Mouse (Mus musculus) cortical plate, adult 2 months (tissue): ENCODE measurements around the gene Atp1a4. TPM values are rescaled to one million over a fixed set of nuclear protein-coding genes. Genes with fewer than 3 reads are reported as not detected.

Experiments
- H3K27ac ChIP-seq: fragments of 200-500 bp; 2 replicates; pipeline ENCODE4 v1.5.1; 2012; ENCODE audit warnings: low read length, control low read depth, inconsistent platforms; ENCODE audit not compliant: insufficient read depth
- H3K4me1 ChIP-seq: fragments of 200-500 bp; 2 replicates; pipeline ENCODE4 v1.6.1; 2011; ENCODE audit warnings: low read length; ENCODE audit not compliant: control insufficient read depth, insufficient read depth
- H3K4me3 ChIP-seq: fragments of 200-500 bp; 2 replicates; pipeline ENCODE4 v1.5.1; 2011; ENCODE audit warnings: mild to moderate bottlenecking, low read length, control low read depth; ENCODE audit not compliant: insufficient read depth
- CTCF ChIP-seq: fragments of 200-500 bp; IDR thresholded peaks from 2 replicates; pipeline ENCODE4 v1.5.1; 2011; ENCODE audit warnings: mild to moderate bottlenecking, control low read depth, low read length; ENCODE audit not compliant: insufficient read depth; ENCODE audit errors: extremely low read depth
- POLR2A ChIP-seq: fragments of 200-500 bp; IDR thresholded peaks from 2 replicates; pipeline ENCODE4 v1.6.1; 2011; ENCODE audit warnings: mild to moderate bottlenecking, low read length, control low read depth; ENCODE audit not compliant: insufficient read depth; ENCODE audit errors: extremely low read depth
- polyA plus RNA-seq: library from polyadenylated mRNA; depleted of rRNA; stranded (reverse); fragments of >200 nt; gene quantifications from 2 replicates; pipeline ENCODE4 v1.2.3, GENCODE M21; 2012; rRNA removed

Gene Atp1a4
- polyA plus RNA-seq, 1 experiment = not detected

- Histone ChIP-seq H3K4me1 (no peaks in the 10 kb centered on the region), H3K4me3 (no peak overlapping the region), H3K27ac (no peak overlapping the region)
- TF ChIP-seq CTCF (peak; percentile 14; the same call in 1 of the 2 replicates), POLR2A (no peak)
Measured at GRCm38 (mm10) chr1:172188891-172189290, 69.3 kb downstream of the Atp1a4 start.

- H3K4me3 ChIP-seq = no peak overlapping the region
- H3K27ac ChIP-seq = no peak overlapping the region
- no peaks in the 10 kb centered on the region for H3K4me1 ChIP-seq
- no peak for TF ChIP-seq POLR2A
- TF ChIP-seq CTCF = no peak
Measured at GRCm38 (mm10) chr1:172186401-172187289, 71.6 kb downstream of the Atp1a4 start.

- Histone ChIP-seq H3K4me1 (no peaks in the 10 kb centered on the region), H3K27ac (no peak overlapping the region), H3K4me3 (no peak overlapping the region)
- no peak for TF ChIP-seq CTCF
- TF ChIP-seq POLR2A = no peak
Measured at GRCm38 (mm10) chr1:172183915-172184314, 74.3 kb downstream of the Atp1a4 start.

GRCm38 (mm10) chr1:172183056-172183455 lies 75.2 kb downstream of the Atp1a4 start:
- no peak for TF ChIP-seq POLR2A
- TF ChIP-seq CTCF = no peak
- no peak overlapping the region for H3K4me3 ChIP-seq
- no peaks in the 10 kb centered on the region for H3K4me1 ChIP-seq
- H3K27ac ChIP-seq = no peak overlapping the region

GRCm38 (mm10) chr1:172181777-172182176 lies 76.4 kb downstream of the Atp1a4 start:
- H3K4me3 ChIP-seq = no peak overlapping the region
- TF ChIP-seq POLR2A (no peak), CTCF (no peak)
- no peaks in the 10 kb centered on the region for H3K4me1 ChIP-seq
- no peak overlapping the region for H3K27ac ChIP-seq

- H3K4me1 ChIP-seq = no peaks in the 10 kb centered on the region
- H3K4me3 ChIP-seq = no peak overlapping the region
- TF ChIP-seq POLR2A (no peak), CTCF (no peak)
- no peak overlapping the region for H3K27ac ChIP-seq
Measured at GRCm38 (mm10) chr1:172180881-172181280, 77.3 kb downstream of the Atp1a4 start.

- H3K4me3 ChIP-seq = no peak overlapping the region
- TF ChIP-seq POLR2A = no peak
- no peak for TF ChIP-seq CTCF
- H3K27ac ChIP-seq = no peak overlapping the region
- H3K4me1 ChIP-seq = no peaks in the 10 kb centered on the region
Measured at GRCm38 (mm10) chr1:172179102-172179501, 79.1 kb downstream of the Atp1a4 start.

GRCm38 (mm10) chr1:172177791-172178190 lies 80.4 kb downstream of the Atp1a4 start:
- no peak for TF ChIP-seq POLR2A
- TF ChIP-seq CTCF = no peak
- H3K27ac ChIP-seq = no peak overlapping the region
- H3K4me3 ChIP-seq = no peak overlapping the region
- no peaks in the 10 kb centered on the region for H3K4me1 ChIP-seq

Other genes with a start within 250 kb of the Atp1a4 start
- 7.5 and 8.7 TPM in 2 replicates for gene Vangl2, start 230.0 kb downstream of the Atp1a4 start, polyA plus RNA-seq
- 0.52 and 0.57 TPM in 2 replicates for gene Nhlh1, start 200.8 kb downstream of the Atp1a4 start, polyA plus RNA-seq
- gene Copa, start 175.9 kb downstream of the Atp1a4 start, polyA plus RNA-seq = 104 and 105 TPM in 2 replicates
- 89.5 and 90.6 TPM in 2 replicates for gene Ncstn, start 175.6 kb downstream of the Atp1a4 start, polyA plus RNA-seq
- 85.8 and 87.6 TPM in 2 replicates for gene Pex19, start 131.7 kb downstream of the Atp1a4 start, polyA plus RNA-seq
- 99.6 and 106 TPM in 2 replicates for gene Dcaf8, start 110.3 kb downstream of the Atp1a4 start, polyA plus RNA-seq
- gene Pea15a, start 51.6 kb downstream of the Atp1a4 start, polyA plus RNA-seq = 530 and 543 TPM in 2 replicates
- gene Casq1, start 38.5 kb downstream of the Atp1a4 start, polyA plus RNA-seq = 1.1 and 2.9 TPM in 2 replicates
- 318 and 326 TPM in 2 replicates for gene Igsf8, start 3.2 kb upstream of the Atp1a4 start, polyA plus RNA-seq
- 534 and 567 TPM in 2 replicates for gene Atp1a2, start 39.6 kb upstream of the Atp1a4 start, polyA plus RNA-seq
- gene Kcnj9, start 70.9 kb upstream of the Atp1a4 start, polyA plus RNA-seq = 169 and 180 TPM in 2 replicates
- 96.8 and 102 TPM in 2 replicates for gene Kcnj10, start 82.8 kb upstream of the Atp1a4 start, polyA plus RNA-seq
- 6.5 TPM in 2 replicates for gene Pigm, start 118.1 kb upstream of the Atp1a4 start, polyA plus RNA-seq
- gene Slamf9, start 216.9 kb upstream of the Atp1a4 start, polyA plus RNA-seq = 1.3 and 1.4 TPM in 2 replicates
- 15.6 and 16.2 TPM in 2 replicates for gene Igsf9, start 223.4 kb upstream of the Atp1a4 start, polyA plus RNA-seq
- gene Tagln2, start 241.6 kb upstream of the Atp1a4 start, polyA plus RNA-seq = 15.8 and 18.0 TPM in 2 replicates